Mouse (Mus musculus) stomach, embryonic 15.5 days (tissue): ENCODE data around the gene Ddx39. TPM values are rescaled to one million over a fixed set of nuclear protein-coding genes. Genes with fewer than 3 reads are reported as not detected.

Experiments
- ATAC-seq: fragments of 200-750 bp; cut with Nextera tagmentation; 2 replicates; pipeline ENCODE4 v1.8.0; 2017; ENCODE audit warnings: low read depth, moderate number of reproducible peaks, moderate TSS enrichment; ENCODE audit not compliant: insufficient read depth, low FRiP score
- H3K27ac ChIP-seq: fragments of 300-500 bp; sonication (generic); 2 replicates; pipeline ENCODE4 v1.5.1; 2015; ENCODE audit warnings: mild to moderate bottlenecking, inconsistent platforms
- H3K27me3 ChIP-seq: fragments of 300-500 bp; sonication (generic); replicated peaks from 2 replicates; pipeline ENCODE4 v1.6.1; 2015; ENCODE audit warnings: inconsistent platforms
- H3K36me3 ChIP-seq: fragments of 300-500 bp; sonication (generic); 2 replicates; pipeline ENCODE4 v1.6.1; 2015; ENCODE audit warnings: inconsistent platforms
- H3K4me1 ChIP-seq: fragments of 300-500 bp; sonication (generic); 2 replicates; pipeline ENCODE4 v1.6.1; 2015; ENCODE audit warnings: inconsistent platforms
- H3K4me2 ChIP-seq: fragments of 300-500 bp; sonication (generic); 2 replicates; pipeline ENCODE4 v1.6.1; 2015; ENCODE audit warnings: mild to moderate bottlenecking, inconsistent platforms
- H3K4me3 ChIP-seq: fragments of 300-500 bp; sonication (generic); replicated peaks from 2 replicates; pipeline ENCODE4 v1.5.1; 2015; ENCODE audit warnings: inconsistent platforms
- H3K9ac ChIP-seq: fragments of 300-500 bp; sonication (generic); 2 replicates; pipeline ENCODE4 v1.6.1; 2015; ENCODE audit warnings: inconsistent platforms
- H3K9me3 ChIP-seq: fragments of 300-500 bp; sonication (generic); 2 replicates; pipeline ENCODE4 v1.6.1; 2016; ENCODE audit warnings: inconsistent platforms
- WGBS: fragments of 180-500 bp; shearing (Covaris S2); methylation state at CpG from one replicate; pipeline ENCODE4 v1.1.7; 2015; 5-methylcytosine and 5-hydroxymethylcytosine counted together
- polyA plus RNA-seq: library from polyadenylated mRNA; unstranded; fragments of >200 nt; fragmentation: Nextera tagmentation; extraction: Ambion mirVana; gene quantifications from 2 replicates; pipeline ENCODE4 v1.2.1, GENCODE M21; 2015

Gene Ddx39
- polyA plus RNA-seq, 1 experiment from 2014 or later = 185 TPM

- Histone ChIP-seq H3K4me2 (no peak overlapping the region), H3K4me1 (peaks cover 9% of the 10 kb centered on the region), H3K9ac (no peak overlapping the region), H3K9me3 (no peaks in the 10 kb centered on the region), H3K4me3 (no peak overlapping the region), H3K27ac (no peak overlapping the region), H3K36me3 (no peaks in the 10 kb centered on the region), H3K27me3 (no peaks in the 10 kb centered on the region)
- WGBS = 72% methylated on average over 4 of the region's 4 CpGs
- ATAC-seq = no peak
These were observed 11.6 kb upstream of the Ddx39 start for GRCm38 (mm10) chr8:83703426-83703825.

- 62% methylated on average over 5 of the region's 5 CpGs for WGBS
These were observed 8.6 kb upstream of the Ddx39 start for GRCm38 (mm10) chr8:83706411-83706810.

GRCm38 (mm10) chr8:83707554-83707953 is 7.4 kb upstream of the Ddx39 start:
- no peaks in the 10 kb centered on the region for H3K36me3 ChIP-seq
- no peak for ATAC-seq
- no peaks in the 10 kb centered on the region for H3K9me3 ChIP-seq
- H3K4me3 ChIP-seq = no peak overlapping the region
- no peak overlapping the region for H3K9ac ChIP-seq
- no peak overlapping the region for H3K4me2 ChIP-seq
- no peaks in the 10 kb centered on the region for H3K27me3 ChIP-seq
- H3K4me1 ChIP-seq = no peaks in the 10 kb centered on the region
- H3K27ac ChIP-seq = no peak overlapping the region
- 72% methylated on average over 8 of the region's 8 CpGs for WGBS

More at GRCm38 (mm10) chr8:83706411-83706810, 8.6 kb upstream of the Ddx39 start:
- Histone ChIP-seq H3K9me3 (no peaks in the 10 kb centered on the region), H3K4me1 (no peaks in the 10 kb centered on the region), H3K27me3 (no peaks in the 10 kb centered on the region), H3K4me2 (no peak overlapping the region), H3K4me3 (no peak overlapping the region), H3K27ac (no peak overlapping the region), H3K36me3 (no peaks in the 10 kb centered on the region), H3K9ac (no peak overlapping the region)
- ATAC-seq = no peak

- no peak overlapping the region for H3K9ac ChIP-seq
- peaks cover 4% of the 10 kb centered on the region; the same call in 1 of the 2 replicates for H3K36me3 ChIP-seq
- H3K4me1 ChIP-seq = peaks cover 10% of the 10 kb centered on the region; the same call in 1 of the 2 replicates
- H3K27ac ChIP-seq = peak overlapping the region; percentile 13; the same call in 1 of the 2 replicates
- peak overlapping the region; percentile 92 for H3K4me3 ChIP-seq
- H3K27me3 ChIP-seq = no peaks in the 10 kb centered on the region
- H3K9me3 ChIP-seq = no peaks in the 10 kb centered on the region
- WGBS = 15% methylated on average over 8 of the region's 8 CpGs
- no peak; the same call in 1 of the 2 replicates for ATAC-seq
- peak overlapping the region; percentile 60 for H3K4me2 ChIP-seq
These were observed 324 bp upstream of the Ddx39 start for GRCm38 (mm10) chr8:83714676-83715030.

GRCm38 (mm10) chr8:83715771-83716170 is 794 bp downstream of the Ddx39 start:
- WGBS = under 1% methylated on average over 17 of the region's 17 CpGs
- H3K36me3 ChIP-seq = peaks cover 15% of the 10 kb centered on the region; the same call in 1 of the 2 replicates
- H3K27me3 ChIP-seq = no peaks in the 10 kb centered on the region
- H3K4me2 ChIP-seq = peak overlapping the region; percentile 72
- H3K4me3 ChIP-seq = peak overlapping the region; percentile 92
- H3K4me1 ChIP-seq = peaks cover 10% of the 10 kb centered on the region; the same call in 1 of the 2 replicates
- H3K27ac ChIP-seq = peak overlapping the region; percentile 95
- ATAC-seq = no peak
- H3K9ac ChIP-seq = peak overlapping the region; percentile 80
- no peaks in the 10 kb centered on the region for H3K9me3 ChIP-seq

GRCm38 (mm10) chr8:83716563-83716962 is 1.6 kb downstream of the Ddx39 start:
- Histone ChIP-seq H3K27ac (no peak overlapping the region), H3K4me3 (peak overlapping the region; percentile 92), H3K4me1 (peaks cover 10% of the 10 kb centered on the region; the same call in 1 of the 2 replicates), H3K9ac (no peak overlapping the region; the same call in 1 of the 2 replicates), H3K4me2 (peak overlapping the region; percentile 72), H3K27me3 (no peaks in the 10 kb centered on the region), H3K9me3 (no peaks in the 10 kb centered on the region), H3K36me3 (peaks cover 23% of the 10 kb centered on the region)
- WGBS = 52% methylated on average over 2 of the region's 2 CpGs
- ATAC-seq = no peak

GRCm38 (mm10) chr8:83719048-83719447 is 4.1 kb downstream of the Ddx39 start:
- no peak for ATAC-seq
- H3K36me3 ChIP-seq = peaks cover 46% of the 10 kb centered on the region
- peaks cover 10% of the 10 kb centered on the region; the same call in 1 of the 2 replicates for H3K4me1 ChIP-seq

GRCm38 (mm10) chr8:83719693-83720092 is 4.7 kb downstream of the Ddx39 start:
- Histone ChIP-seq H3K9me3 (no peaks in the 10 kb centered on the region), H3K27ac (no peak overlapping the region)

More at GRCm38 (mm10) chr8:83719048-83719447, 4.1 kb downstream of the Ddx39 start:
- Histone ChIP-seq H3K27ac (no peak overlapping the region), H3K4me2 (no peak overlapping the region), H3K4me3 (no peak overlapping the region), H3K27me3 (no peaks in the 10 kb centered on the region), H3K9me3 (no peaks in the 10 kb centered on the region), H3K9ac (no peak overlapping the region)
- WGBS = 62% methylated on average over 2 of the region's 2 CpGs

GRCm38 (mm10) chr8:83721405-83722025 is 6.5 kb downstream of the Ddx39 start:
- H3K9ac ChIP-seq = no peak overlapping the region
- H3K9me3 ChIP-seq = no peaks in the 10 kb centered on the region
- no peak for ATAC-seq
- no peak overlapping the region for H3K4me2 ChIP-seq
- H3K4me1 ChIP-seq = peaks cover 5% of the 10 kb centered on the region; the same call in 1 of the 2 replicates
- peaks cover 63% of the 10 kb centered on the region for H3K36me3 ChIP-seq
- H3K27ac ChIP-seq = no peak overlapping the region
- no peak overlapping the region for H3K4me3 ChIP-seq
- no peaks in the 10 kb centered on the region for H3K27me3 ChIP-seq
- 84% methylated on average over 25 of the region's 25 CpGs for WGBS

More at GRCm38 (mm10) chr8:83719693-83720092, 4.7 kb downstream of the Ddx39 start:
- Histone ChIP-seq H3K4me2 (no peak overlapping the region), H3K27me3 (no peaks in the 10 kb centered on the region), H3K4me3 (no peak overlapping the region), H3K9ac (no peak overlapping the region), H3K36me3 (peaks cover 53% of the 10 kb centered on the region), H3K4me1 (peaks cover 10% of the 10 kb centered on the region; the same call in 1 of the 2 replicates)
- no peak for ATAC-seq
- 82% methylated on average over 2 of the region's 2 CpGs for WGBS

GRCm38 (mm10) chr8:83722631-83723030 is 7.7 kb downstream of the Ddx39 start:
- no peak overlapping the region for H3K27ac ChIP-seq
- no peak for ATAC-seq
- peaks cover 63% of the 10 kb centered on the region for H3K36me3 ChIP-seq
- no peak overlapping the region for H3K9ac ChIP-seq
- H3K27me3 ChIP-seq = no peaks in the 10 kb centered on the region
- 83% methylated on average over 12 of the region's 12 CpGs for WGBS
- no peak overlapping the region for H3K4me3 ChIP-seq
- no peaks in the 10 kb centered on the region for H3K9me3 ChIP-seq
- no peaks in the 10 kb centered on the region for H3K4me1 ChIP-seq
- no peak overlapping the region for H3K4me2 ChIP-seq

GRCm38 (mm10) chr8:83723447-83724083 is 8.6 kb downstream of the Ddx39 start:
- ATAC-seq = no peak
- no peak overlapping the region for H3K27ac ChIP-seq
- H3K4me2 ChIP-seq = no peak overlapping the region
- no peaks in the 10 kb centered on the region for H3K27me3 ChIP-seq
- WGBS = 83% methylated on average over 11 of the region's 11 CpGs
- no peaks in the 10 kb centered on the region for H3K9me3 ChIP-seq
- H3K9ac ChIP-seq = no peak overlapping the region
- H3K4me1 ChIP-seq = no peaks in the 10 kb centered on the region
- H3K36me3 ChIP-seq = peaks cover 63% of the 10 kb centered on the region
- no peak overlapping the region for H3K4me3 ChIP-seq
